Mouse (Mus musculus) thymus, postnatal 14 days (tissue): ENCODE results near the gene Mpi.
A peak's percentile ranks its signal among the peaks of the same experiment; 100 is the strongest.

Experiments used
- DNase-seq: peaks from one replicate; pipeline ENCODE4 v3.0.0; 2021

Mpi gene

GRCm38 (mm10) chr9:57552139-57552887 is at the start of gene Mpi:
Mpi (minus strand) TSS chr9:57552763.
- DNase-seq: peak; percentile 69

- no peak for DNase-seq
Observed at GRCm38 (mm10) chr9:57602098-57602497, 49.5 kb upstream of the Mpi start.

GRCm38 (mm10) chr9:57601353-57601706 is 48.8 kb upstream of the Mpi start:
- DNase-seq: no peak

- DNase-seq: no peak
Observed at GRCm38 (mm10) chr9:57600620-57601352, 48.2 kb upstream of the Mpi start.

- DNase-seq: no peak
Observed at GRCm38 (mm10) chr9:57598851-57599563, 46.4 kb upstream of the Mpi start.

GRCm38 (mm10) chr9:57597929-57598382 is 45.4 kb upstream of the Mpi start:
- DNase-seq: no peak

GRCm38 (mm10) chr9:57597265-57597664 is 44.7 kb upstream of the Mpi start:
- no peak for DNase-seq

GRCm38 (mm10) chr9:57594174-57594509 is 41.6 kb upstream of the Mpi start:
- no peak for DNase-seq

GRCm38 (mm10) chr9:57593454-57594173 is 41.1 kb upstream of the Mpi start:
- DNase-seq: no peak

- DNase-seq: no peak
Observed at GRCm38 (mm10) chr9:57590726-57591125, 38.2 kb upstream of the Mpi start.

- peak; percentile 93 for DNase-seq
Observed at GRCm38 (mm10) chr9:57589224-57590126, 36.9 kb upstream of the Mpi start, which contains the start of gene Ulk3. Ulk3 (plus strand) TSS chr9:57589452.

GRCm38 (mm10) chr9:57584991-57585390 is 32.4 kb upstream of the Mpi start:
- no peak for DNase-seq

- no peak for DNase-seq
Observed at GRCm38 (mm10) chr9:57577144-57577849, 24.7 kb upstream of the Mpi start.

GRCm38 (mm10) chr9:57575577-57575976 is 23.0 kb upstream of the Mpi start:
- no peak for DNase-seq

- DNase-seq: no peak
Observed at GRCm38 (mm10) chr9:57574397-57574796, 21.8 kb upstream of the Mpi start.

- no peak for DNase-seq
Observed at GRCm38 (mm10) chr9:57568500-57568899, 15.9 kb upstream of the Mpi start.

GRCm38 (mm10) chr9:57566846-57567245 is 14.3 kb upstream of the Mpi start:
- DNase-seq: no peak

GRCm38 (mm10) chr9:57565741-57566221 is 13.2 kb upstream of the Mpi start:
- DNase-seq: no peak

GRCm38 (mm10) chr9:57564609-57565008 is 12.0 kb upstream of the Mpi start:
- DNase-seq: no peak

- no peak for DNase-seq
Observed at GRCm38 (mm10) chr9:57562896-57563372, 10.4 kb upstream of the Mpi start.

GRCm38 (mm10) chr9:57561711-57562099 is 9.1 kb upstream of the Mpi start:
- DNase-seq: no peak
